Mouse (Mus musculus) heart, postnatal 0 days (tissue): Measurements from ENCODE around the gene Stxbp4. TPM values are rescaled to one million over a fixed set of nuclear protein-coding genes. Genes with fewer than 3 reads are reported as not detected.

Experiments used
- ATAC-seq: fragments of 200-750 bp; cut with Nextera tagmentation; 2 replicates; pipeline ENCODE4 v1.8.0; 2017; ENCODE audit warnings: low read depth, moderate number of reproducible peaks, moderate library complexity; ENCODE audit not compliant: insufficient read depth
- DNase-seq: peaks from one replicate; pipeline ENCODE4 v3.0.0-alpha.2; 2016; ENCODE audit warnings: low spot score
- H3K27ac ChIP-seq: fragments of 300-500 bp; sonication (generic); 2 replicates; pipeline ENCODE4 v1.5.1; 2014; ENCODE audit warnings: low read depth, mild to moderate bottlenecking
- H3K27me3 ChIP-seq: fragments of 300-500 bp; sonication (generic); 2 replicates; pipeline ENCODE4 v1.6.1; 2014; ENCODE audit warnings: low read length, mixed read lengths; ENCODE audit not compliant: control insufficient read depth, insufficient read depth
- H3K36me3 ChIP-seq: fragments of 300-500 bp; sonication (generic); replicated peaks from 2 replicates; pipeline ENCODE4 v1.6.1; 2014; ENCODE audit warnings: low read length, mixed read lengths; ENCODE audit not compliant: control insufficient read depth, insufficient read depth
- H3K4me1 ChIP-seq: fragments of 300-500 bp; sonication (generic); 2 replicates; pipeline ENCODE4 v1.6.1; 2014; ENCODE audit warnings: antibody characterized with exemption; ENCODE audit not compliant: control insufficient read depth, insufficient read depth
- H3K4me2 ChIP-seq: fragments of 300-500 bp; sonication (generic); 2 replicates; pipeline ENCODE4 v1.6.1; 2014; ENCODE audit warnings: low read depth, mild to moderate bottlenecking, low read length, moderate library complexity
- H3K4me3 ChIP-seq: fragments of 300-500 bp; sonication (generic); 2 replicates; pipeline ENCODE4 v1.5.1; 2014; ENCODE audit warnings: low read depth, low read length
- H3K9ac ChIP-seq: fragments of 300-500 bp; sonication (generic); replicated peaks from 2 replicates; pipeline ENCODE4 v1.6.1; 2014; ENCODE audit warnings: low read depth, low read length, mixed read lengths
- H3K9me3 ChIP-seq: fragments of 300-500 bp; sonication (generic); replicated peaks from 2 replicates; pipeline ENCODE4 v1.6.1; 2016; ENCODE audit warnings: low read length; ENCODE audit not compliant: control insufficient read depth
- CTCF ChIP-seq: IDR thresholded peaks from 2 replicates; pipeline ENCODE4 v1.5.1; 2016; ENCODE audit warnings: antibody characterized with exemption, control low read depth, low read depth
- EP300 ChIP-seq: IDR thresholded peaks from 2 replicates; pipeline ENCODE4 v1.6.1; 2016; ENCODE audit warnings: antibody characterized with exemption, low read depth
- WGBS: fragments of 180-500 bp; shearing (Covaris S2); extraction: QIAGEN DNeasy Blood & Tissue Kit; methylation state at CpG from one replicate; pipeline ENCODE4 v1.1.7; 2014; 5-methylcytosine and 5-hydroxymethylcytosine counted together
- polyA plus RNA-seq: library from polyadenylated mRNA; unstranded; fragments of >200 nt; fragmentation: Nextera tagmentation; extraction: Ambion mirVana; gene quantifications from 2 replicates; pipeline ENCODE4 v1.2.1, GENCODE M21; 2015
- total RNA-seq: library from RNA; depleted of rRNA; stranded (reverse); fragments of >200 nt; gene quantifications from 2 replicates; pipeline ENCODE4 v1.2.3, GENCODE M21; 2014; ENCODE audit warnings: low replicate concordance

Gene Stxbp4
- total and polyA plus RNA-seq, 2 experiments from 2014 or later, result 2.9 to 4.7 TPM

DNA sequence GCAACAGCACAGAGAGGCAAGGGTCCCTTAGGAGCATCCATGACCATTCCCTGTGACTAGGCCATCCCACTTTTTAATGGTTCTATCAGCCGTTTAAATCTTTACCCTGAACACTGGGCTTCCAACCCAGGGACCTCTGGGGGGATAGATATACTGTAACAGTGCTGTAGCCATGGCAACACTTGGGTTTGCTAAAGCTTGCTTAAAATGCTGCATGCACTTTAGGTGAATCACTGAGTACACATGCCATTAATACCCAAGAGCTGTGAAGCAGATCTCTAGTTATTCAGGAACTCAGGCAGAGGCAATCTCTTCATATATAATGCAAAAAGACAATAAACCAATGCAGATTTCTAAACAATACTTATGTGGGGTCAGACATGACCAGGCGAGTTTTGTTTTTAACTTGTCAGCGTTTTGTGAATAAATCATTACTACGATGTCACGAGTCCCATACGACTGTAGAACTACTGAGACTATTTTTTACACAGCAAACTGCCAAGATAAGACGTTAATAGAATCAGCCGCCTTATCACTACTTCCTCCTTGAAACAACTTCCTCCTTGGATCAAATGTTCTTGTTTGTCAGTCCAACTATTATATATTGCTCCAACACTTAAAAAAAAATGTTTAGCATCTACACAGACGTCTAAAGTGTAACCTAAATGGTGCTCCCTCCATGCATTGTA lies 79.4 kb downstream of the Stxbp4 start:
- no peak overlapping the region for H3K4me3 ChIP-seq
- TF ChIP-seq CTCF (no peak), EP300 (no peak)
- H3K4me2 ChIP-seq, result no peak overlapping the region
- H3K4me1 ChIP-seq, result no peaks in the 10 kb centered on the region; the same call in 1 of the 2 replicates
- H3K36me3 ChIP-seq, result no peaks in the 10 kb centered on the region
- H3K9ac ChIP-seq, result no peak overlapping the region
- H3K27me3 ChIP-seq, result no peaks in the 10 kb centered on the region
- no peaks in the 10 kb centered on the region for H3K9me3 ChIP-seq
- ATAC-seq (no peak), DNase-seq (no peak)
- H3K27ac ChIP-seq, result no peak overlapping the region
- 24% methylated on average over 9 of the region's 9 CpGs for WGBS

DNA sequence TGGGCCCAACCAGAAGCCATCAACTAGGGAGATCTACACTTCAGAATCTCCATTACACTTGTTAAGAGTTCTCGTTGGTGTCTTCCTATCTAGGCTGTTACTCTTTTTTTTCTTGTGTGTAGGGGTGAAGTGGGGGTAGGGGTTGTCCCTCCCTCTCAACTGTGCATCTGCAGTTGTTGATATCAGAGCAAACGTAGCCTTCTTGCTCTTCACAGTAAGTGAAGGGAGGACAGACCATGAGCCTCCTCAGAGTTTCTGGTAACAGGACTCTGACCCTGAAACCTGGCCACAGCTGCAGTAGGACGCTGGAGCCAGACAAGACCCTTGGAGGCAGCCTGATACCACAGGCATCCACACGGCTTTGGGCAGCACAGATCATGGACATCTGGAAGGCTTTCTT lies 81.4 kb downstream of the Stxbp4 start:
- Histone ChIP-seq H3K9me3 (no peaks in the 10 kb centered on the region), H3K4me1 (no peaks in the 10 kb centered on the region; the same call in 1 of the 2 replicates), H3K36me3 (no peaks in the 10 kb centered on the region), H3K27ac (no peak overlapping the region), H3K9ac (no peak overlapping the region), H3K4me2 (no peak overlapping the region), H3K4me3 (no peak overlapping the region), H3K27me3 (no peaks in the 10 kb centered on the region)
- no peak for DNase-seq
- WGBS, result 52% methylated on average over 4 of the region's 4 CpGs
- ATAC-seq, result no peak
- TF ChIP-seq CTCF, result no peak
- TF ChIP-seq EP300, result no peak

DNA sequence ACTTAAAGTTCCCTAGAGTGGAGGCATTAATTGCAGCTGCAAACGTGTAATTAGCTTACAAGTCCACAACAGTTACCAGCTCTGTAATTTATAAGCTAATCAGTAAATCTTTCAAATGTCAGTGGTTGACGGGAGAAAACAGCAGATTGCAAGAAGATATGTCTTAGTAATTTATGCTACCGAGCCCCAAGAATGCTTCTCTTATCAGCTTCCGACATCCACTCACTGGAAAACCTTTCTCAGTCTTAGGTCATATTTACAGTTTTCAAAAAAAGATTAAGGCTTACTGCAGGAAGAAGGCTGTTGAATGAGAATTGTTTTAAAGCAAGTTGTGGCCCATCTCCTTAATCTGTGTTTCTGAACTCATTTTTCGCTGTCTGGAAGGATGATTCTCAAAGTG lies 83.9 kb downstream of the Stxbp4 start:
- no peaks in the 10 kb centered on the region for H3K9me3 ChIP-seq
- H3K4me2 ChIP-seq, result no peak overlapping the region
- no peak overlapping the region for H3K4me3 ChIP-seq
- no peaks in the 10 kb centered on the region for H3K27me3 ChIP-seq
- ATAC-seq, result no peak
- WGBS, result 62% methylated on average over 5 of the region's 5 CpGs
- no peaks in the 10 kb centered on the region; the same call in 1 of the 2 replicates for H3K4me1 ChIP-seq
- DNase-seq, result no peak
- no peak overlapping the region for H3K9ac ChIP-seq
- no peak for TF ChIP-seq CTCF
- TF ChIP-seq EP300, result no peak
- no peaks in the 10 kb centered on the region for H3K36me3 ChIP-seq
- no peak overlapping the region for H3K27ac ChIP-seq

DNA sequence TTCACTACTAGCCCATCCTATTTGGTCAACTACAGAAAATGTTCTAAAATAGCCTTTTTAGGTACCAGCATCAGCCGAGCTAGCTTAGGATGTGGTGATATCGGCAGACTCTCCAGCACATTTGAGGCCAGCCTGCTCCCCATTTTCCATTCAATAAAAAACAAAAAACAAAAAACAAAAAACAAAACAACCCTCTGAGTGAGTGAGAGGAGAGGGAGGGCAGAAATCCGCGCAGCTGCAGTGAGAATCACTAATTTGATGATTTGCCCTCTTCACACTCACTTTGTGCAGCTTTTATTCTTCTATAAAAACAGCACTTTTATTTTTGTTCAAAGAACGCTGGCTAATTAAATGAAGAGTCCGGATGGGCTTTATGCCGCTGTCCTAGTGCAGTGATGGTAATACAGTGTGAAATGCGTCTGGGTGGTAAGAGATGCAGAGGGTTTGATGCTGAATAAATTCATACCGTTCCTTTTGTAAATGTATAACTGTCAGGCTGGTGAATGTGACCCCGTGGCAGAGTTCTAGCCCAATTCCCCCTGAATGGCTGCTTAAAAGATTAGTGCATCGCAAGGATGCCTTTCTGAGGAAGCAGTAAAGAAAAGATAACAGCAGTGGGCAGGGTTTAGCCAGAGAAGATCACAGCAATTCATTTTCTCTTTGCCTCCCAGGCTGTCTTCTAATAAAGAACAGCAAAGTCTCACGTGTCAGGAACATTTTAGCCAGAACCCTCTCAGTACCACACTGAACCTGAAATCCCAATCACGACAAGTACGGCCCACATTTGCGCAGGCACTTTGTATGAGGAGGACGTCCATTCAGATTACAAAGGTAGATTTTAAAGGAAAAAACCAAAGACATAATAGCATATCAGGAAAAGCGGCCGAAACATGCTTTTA lies 85.3 kb downstream of the Stxbp4 start:
- H3K4me1 ChIP-seq, result no peaks in the 10 kb centered on the region
- no peak overlapping the region for H3K27ac ChIP-seq
- DNase-seq (no peak), ATAC-seq (no peak)
- H3K4me2 ChIP-seq, result no peak overlapping the region
- TF ChIP-seq CTCF (no peak), EP300 (no peak)
- 75% methylated on average over 18 of the region's 18 CpGs for WGBS
- no peaks in the 10 kb centered on the region for H3K36me3 ChIP-seq
- no peak overlapping the region for H3K4me3 ChIP-seq
- H3K27me3 ChIP-seq, result no peaks in the 10 kb centered on the region
- H3K9ac ChIP-seq, result no peak overlapping the region
- no peaks in the 10 kb centered on the region for H3K9me3 ChIP-seq

DNA sequence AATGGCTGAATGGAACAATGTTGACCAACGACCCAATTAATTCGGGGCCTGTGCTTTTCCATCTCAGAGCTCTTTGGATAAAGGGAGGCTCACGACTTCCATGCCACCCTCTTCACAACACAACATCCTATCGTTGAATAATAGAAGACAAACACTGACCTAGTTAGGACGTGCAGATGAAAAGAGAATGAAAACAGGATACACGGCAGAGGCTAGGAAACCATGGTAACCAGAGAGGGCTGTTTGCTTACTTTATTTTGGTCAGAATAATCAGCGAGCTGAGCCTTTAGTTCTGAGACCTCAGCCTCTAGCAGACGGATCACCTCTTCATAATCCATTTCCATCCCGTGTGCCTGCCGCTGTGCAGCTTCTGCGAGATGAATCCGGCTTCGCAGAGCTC lies 89.3 kb downstream of the Stxbp4 start:
- no peaks in the 10 kb centered on the region for H3K27me3 ChIP-seq
- no peaks in the 10 kb centered on the region for H3K9me3 ChIP-seq
- no peaks in the 10 kb centered on the region for H3K4me1 ChIP-seq
- DNase-seq, result no peak
- no peak overlapping the region for H3K4me2 ChIP-seq
- no peak overlapping the region for H3K4me3 ChIP-seq
- H3K27ac ChIP-seq, result no peak overlapping the region
- H3K9ac ChIP-seq, result no peak overlapping the region
- WGBS, result 72% methylated on average over 13 of the region's 13 CpGs
- ATAC-seq, result no peak
- no peak for TF ChIP-seq CTCF
- no peak for TF ChIP-seq EP300
- H3K36me3 ChIP-seq, result 0 out of 2 replicates have a peak, but pooled peaks cover 4% of the 10 kb centered on the region
